Mouse (Mus musculus) thymus, postnatal 4 days (tissue): ENCODE measurements at regions not wholly inside any gene's neighbourhood (a gene's known extent, or its start where the extent isn't known, plus 50 kb on each side); places are given as distances from the start of the nearest gene placed in this dataset.
"Not testable (repeated sequence)": the region's sequence is repeated elsewhere in the genome, so short reads cannot be mapped to it uniquely, and the experiment has no call there.

Experiments
- DNase-seq: peaks from one replicate; pipeline ENCODE4 v3.0.0; 2021

DNA sequence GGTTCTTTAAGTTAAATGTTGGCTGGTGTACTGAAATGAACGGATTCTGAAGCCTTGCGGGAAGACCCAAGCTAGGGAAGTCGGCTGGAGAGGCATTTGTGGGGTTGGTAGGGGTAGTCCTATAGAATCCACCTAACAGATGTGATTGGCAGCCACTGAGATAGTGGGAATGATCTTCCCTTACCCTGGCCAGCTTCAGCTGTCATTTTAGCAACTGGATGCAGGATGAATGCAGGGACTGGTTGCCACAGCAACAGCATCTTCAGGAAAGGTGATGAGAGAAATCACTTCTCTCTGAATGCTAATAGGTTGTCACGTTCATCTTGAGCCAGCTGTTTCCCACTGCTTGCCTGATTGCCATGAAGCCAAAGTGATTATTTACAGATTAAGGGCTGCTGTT, 224.5 kb downstream of the Dact1 start:
- no peak for DNase-seq

DNA sequence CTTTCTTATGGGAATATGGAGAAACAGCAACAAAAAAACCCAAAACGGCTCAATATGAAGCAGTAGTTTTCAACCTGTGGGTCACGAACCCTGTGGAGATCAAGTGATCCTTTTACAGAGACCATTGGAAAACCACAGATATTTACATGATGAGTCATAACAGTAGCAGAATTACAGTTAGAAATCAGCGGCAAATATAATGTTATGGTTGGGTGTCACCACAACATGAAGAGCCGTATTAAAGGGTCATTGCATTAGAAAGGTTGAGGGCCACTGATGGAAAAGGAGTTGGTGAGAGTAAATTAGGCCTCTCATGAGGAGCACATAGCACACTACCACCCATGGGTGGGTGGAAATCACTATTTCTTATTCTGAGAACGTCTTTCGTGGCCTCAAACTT, 225.6 kb downstream of the Dact1 start:
- no peak for DNase-seq

DNA sequence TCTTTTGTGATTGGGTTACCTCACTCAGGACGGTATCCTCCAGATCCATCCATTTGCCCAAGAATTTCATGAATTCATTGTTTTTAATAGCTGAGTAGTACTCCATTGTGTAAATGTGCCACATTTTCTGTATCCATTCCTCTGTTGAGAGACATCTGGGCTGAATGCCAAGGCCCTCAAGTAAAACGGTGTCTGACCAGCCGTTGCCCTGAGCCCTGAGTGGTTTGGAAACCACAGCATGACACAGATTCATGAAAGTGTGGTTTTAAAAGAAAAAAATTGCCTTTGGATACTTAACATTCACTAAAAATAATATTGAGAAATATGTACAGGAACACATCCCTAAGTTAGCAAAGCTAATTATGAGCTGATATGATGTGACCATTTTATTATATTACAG, 226.1 kb downstream of the Dact1 start:
- DNase-seq = not testable (repeated sequence)

GRCm38 (mm10) chr12:71538691-71539090, 229.0 kb downstream of the Dact1 start:
- no peak for DNase-seq

- DNase-seq = no peak
These were observed 230.6 kb downstream of the Dact1 start for GRCm38 (mm10) chr12:71540279-71540678.

DNA sequence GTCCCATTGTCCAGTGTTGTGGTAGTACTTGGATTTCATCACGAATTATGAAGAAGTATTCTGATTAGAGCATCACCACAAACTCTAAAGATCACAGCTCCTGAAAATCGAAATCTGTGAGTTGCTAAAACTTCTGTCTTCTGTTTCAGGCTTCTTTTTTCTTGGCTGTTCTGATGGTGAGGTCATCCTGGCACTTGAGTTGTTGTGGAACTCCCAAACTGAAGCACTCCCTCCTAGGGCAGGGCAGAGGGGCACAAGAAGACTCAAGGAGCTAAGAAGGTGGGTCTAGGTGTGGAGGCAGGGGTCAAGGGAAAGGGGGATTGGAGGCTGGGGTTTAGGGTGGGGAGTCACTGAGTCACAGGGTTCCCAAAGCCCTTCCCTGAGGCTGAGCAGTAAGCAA, 232.3 kb downstream of the Dact1 start:
- DNase-seq = no peak

DNA sequence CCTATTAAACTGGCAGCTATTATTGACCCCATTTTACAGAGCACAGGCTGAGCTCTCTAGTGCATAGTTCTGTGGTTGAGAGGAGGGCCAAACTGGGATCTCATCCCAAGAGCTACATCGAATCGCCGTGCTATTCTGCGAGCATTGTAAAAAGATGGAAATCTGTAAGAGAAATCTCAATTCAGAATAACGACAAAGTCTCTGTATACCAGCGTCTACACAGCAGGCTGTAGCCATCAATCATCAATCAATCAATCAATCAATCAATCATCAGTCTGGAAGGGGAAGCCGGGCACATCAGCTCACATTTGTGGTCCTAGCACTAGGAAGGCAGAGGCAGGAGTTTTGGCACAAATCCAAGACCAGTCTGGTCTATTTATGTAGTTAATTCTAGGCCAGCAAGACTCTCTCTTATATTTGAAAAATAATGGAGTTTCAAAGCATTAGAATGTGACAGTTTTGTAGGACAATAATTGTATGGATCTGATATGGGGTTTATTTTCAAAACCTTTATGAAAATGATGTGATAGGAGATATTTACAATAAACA, 234.0 kb downstream of the Dact1 start:
- no peak for DNase-seq

- no peak for DNase-seq
These were observed 234.9 kb downstream of the Dact1 start for GRCm38 (mm10) chr12:71544401-71545159.

- DNase-seq = no peak
These were observed 237.0 kb downstream of the Dact1 start for GRCm38 (mm10) chr12:71546523-71547265.

DNA sequence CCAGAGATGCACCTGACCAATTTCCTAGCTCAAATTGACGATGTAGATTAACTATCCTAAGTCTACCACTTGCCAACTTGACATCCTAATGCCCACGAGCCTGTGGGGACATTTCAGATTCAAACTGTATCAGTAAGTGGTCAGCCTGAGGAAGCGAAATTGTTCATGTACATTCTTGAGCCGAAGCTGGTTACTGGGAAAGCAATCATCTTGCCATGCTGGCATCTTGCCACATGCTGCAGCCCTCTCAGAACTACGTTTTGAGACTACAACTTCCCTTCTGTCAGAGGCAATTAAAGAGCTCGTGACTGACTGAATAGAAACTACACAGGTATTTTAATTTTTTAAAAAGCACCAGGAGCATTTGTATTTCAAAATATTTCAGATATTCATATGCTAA, 239.7 kb downstream of the Dact1 start:
- DNase-seq = no peak

DNA sequence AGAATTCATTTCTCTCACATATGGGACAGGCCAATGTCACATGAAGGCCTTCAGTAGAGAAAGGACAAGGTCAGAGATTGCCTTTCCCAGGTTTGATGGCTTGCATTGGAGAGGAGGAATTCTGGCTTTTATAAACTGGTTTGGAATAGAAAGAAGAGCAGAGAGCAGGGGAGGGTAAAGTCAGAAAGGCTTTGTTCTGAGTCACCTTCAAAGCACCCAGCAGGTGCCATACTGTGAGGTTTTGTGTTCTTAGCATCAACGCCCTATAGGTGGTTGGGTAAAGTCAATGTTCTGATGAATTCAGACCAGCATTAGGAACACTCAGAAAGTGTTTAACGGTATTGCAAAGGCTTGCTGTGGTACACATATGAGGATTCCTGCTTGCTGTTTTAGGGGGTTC, 244.5 kb downstream of the Dact1 start:
- no peak for DNase-seq

- no peak for DNase-seq
These were observed 251.6 kb downstream of the Dact1 start for GRCm38 (mm10) chr12:71561259-71561658.

GRCm38 (mm10) chr12:71561918-71562572, 252.4 kb downstream of the Dact1 start:
- DNase-seq = no peak

DNA sequence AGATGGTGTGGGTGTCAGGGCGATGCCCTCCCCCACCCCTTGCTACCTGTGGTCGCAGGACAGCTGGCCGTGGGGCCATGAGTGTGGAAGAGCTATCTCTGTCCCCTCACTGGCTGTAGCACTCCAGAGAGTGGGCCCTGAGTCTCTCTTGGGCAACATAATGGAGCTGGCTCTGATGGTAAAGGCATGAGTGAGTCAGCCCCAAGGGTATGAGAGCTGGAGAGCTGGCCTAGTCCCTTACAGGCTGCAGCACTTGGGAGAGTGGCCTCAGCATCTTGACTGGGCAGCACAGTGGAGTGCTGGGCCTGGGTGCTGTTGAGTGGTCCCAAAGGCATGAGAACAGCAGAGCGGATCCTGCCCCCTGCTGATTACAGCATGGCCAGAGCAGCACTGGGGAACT, 253.5 kb downstream of the Dact1 start:
- DNase-seq = no peak

- DNase-seq = no peak
These were observed 256.7 kb downstream of the Dact1 start for GRCm38 (mm10) chr12:71566371-71566770.

DNA sequence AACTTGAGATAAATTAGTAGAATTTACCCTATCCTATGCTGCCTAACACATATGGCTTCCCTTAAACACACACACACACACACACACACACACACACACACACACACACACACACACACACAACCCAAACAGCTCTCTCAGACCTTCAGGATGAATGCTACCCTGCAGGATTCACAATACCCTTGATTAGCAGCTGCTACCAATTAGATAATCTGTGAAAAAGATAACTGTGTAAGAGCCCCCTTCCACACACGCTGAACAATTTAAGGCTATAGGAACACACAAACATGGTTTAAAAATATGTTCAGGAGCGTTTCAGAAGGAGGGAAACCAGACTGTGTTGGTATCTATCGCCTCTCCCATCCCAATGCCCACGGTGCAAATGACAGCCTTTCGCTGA, 258.6 kb downstream of the Dact1 start:
- DNase-seq = no peak

DNA sequence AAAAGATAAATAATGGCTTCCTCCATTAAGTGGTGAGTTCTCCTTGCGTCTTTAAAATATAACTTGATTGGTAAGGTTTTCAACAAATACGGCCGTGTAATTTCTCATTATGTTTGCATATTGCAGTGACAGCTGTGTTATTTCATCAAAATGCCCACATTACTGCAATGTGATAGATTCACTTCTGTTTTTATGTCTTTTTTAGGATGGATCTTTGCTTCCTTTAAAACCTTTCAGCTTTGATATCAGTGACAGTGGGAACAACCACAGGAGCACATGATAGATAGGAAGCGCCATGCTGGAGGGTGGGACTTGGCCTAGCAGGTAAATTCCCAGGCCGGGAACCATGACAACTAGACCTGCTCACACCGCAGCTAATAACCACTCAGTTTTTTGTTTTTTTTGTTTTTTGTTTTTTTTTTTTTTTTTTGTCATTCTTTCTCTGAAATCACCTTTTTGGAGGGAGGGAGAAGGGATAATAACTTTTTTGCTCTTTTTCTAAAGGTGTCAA, 259.3 kb downstream of the Dact1 start:
- DNase-seq = no peak

GRCm38 (mm10) chr12:71569662-71570061, 260.0 kb downstream of the Dact1 start:
- no peak for DNase-seq

GRCm38 (mm10) chr12:71570116-71570515, 260.4 kb downstream of the Dact1 start:
- DNase-seq = no peak

GRCm38 (mm10) chr12:71572833-71573446, 257.9 kb upstream of the Daam1 start:
- DNase-seq = no peak

DNA sequence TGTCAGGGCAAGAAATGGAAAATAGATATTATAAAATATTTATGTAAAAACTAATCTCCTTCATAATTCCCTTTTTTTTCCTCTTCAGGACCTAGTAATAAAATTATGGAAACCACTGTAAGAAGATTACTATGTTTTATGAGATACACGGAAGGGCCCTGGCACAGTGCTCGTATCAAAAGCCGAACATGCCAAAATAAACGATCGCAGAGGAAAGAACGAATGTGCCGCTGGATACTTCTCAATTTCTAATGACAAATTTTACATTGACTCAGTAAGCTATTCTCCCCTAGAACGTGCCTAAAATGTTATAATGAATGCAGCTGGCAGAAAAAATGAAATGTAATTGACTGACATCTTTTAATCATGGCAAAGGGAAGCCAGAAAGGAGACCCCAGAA, 257.4 kb upstream of the Daam1 start:
- no peak for DNase-seq

DNA sequence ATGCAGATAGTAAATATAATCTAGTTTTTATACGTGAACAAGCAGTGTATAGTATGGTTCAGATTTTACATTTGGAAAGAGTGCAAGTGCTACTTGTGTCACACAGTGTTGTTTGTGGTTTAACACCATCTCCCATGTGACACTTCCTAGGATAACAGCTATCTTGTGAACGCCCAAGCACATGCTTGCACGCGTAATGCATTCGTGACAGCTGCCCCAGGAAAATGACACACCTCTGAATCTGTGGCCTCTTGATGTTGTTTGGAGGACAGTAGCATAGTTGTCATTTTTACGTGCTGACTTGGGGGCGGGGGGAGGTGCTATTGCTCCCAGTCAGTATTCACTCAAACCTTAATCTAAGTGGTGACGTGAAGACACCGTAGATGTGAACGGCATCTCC, 256.2 kb upstream of the Daam1 start:
- DNase-seq = no peak

- peak; percentile 51 for DNase-seq
These were observed 253.5 kb upstream of the Daam1 start for GRCm38 (mm10) chr12:71577349-71577748.
